Mouse (Mus musculus) right cerebral cortex, postnatal 4 days (tissue): ENCODE measurements at regions not wholly inside any gene's neighbourhood (a gene's known extent, or its start where the extent isn't known, plus 50 kb on each side); places are given as distances from the start of the nearest gene placed in this dataset.

Source experiments
- DNase-seq: peaks from one replicate; pipeline ENCODE4 v3.0.0-alpha.2; 2022

GRCm38 (mm10) chr7:70641217-70641616, 274.7 kb upstream of the Nr2f2 start:
- DNase-seq, result no peak

GRCm38 (mm10) chr7:70640574-70640973, 274.0 kb upstream of the Nr2f2 start:
- DNase-seq, result no peak

GRCm38 (mm10) chr7:70638161-70638560, 271.6 kb upstream of the Nr2f2 start:
- DNase-seq, result no peak

GRCm38 (mm10) chr7:70634016-70634415, 267.5 kb upstream of the Nr2f2 start:
- no peak for DNase-seq

GRCm38 (mm10) chr7:70633577-70633976, 267.0 kb upstream of the Nr2f2 start:
- no peak for DNase-seq

- no peak for DNase-seq
These were observed 259.2 kb upstream of the Nr2f2 start for GRCm38 (mm10) chr7:70625643-70626231.

- peak; percentile 59 for DNase-seq
These were observed 258.4 kb upstream of the Nr2f2 start for GRCm38 (mm10) chr7:70624727-70625642.

GRCm38 (mm10) chr7:70624031-70624726, 257.6 kb upstream of the Nr2f2 start:
- DNase-seq, result peak; percentile 13

GRCm38 (mm10) chr7:70619400-70619799, 252.9 kb upstream of the Nr2f2 start:
- no peak for DNase-seq

- no peak for DNase-seq
These were observed 251.7 kb upstream of the Nr2f2 start for GRCm38 (mm10) chr7:70618270-70618669.

- no peak for DNase-seq
These were observed 240.0 kb upstream of the Nr2f2 start for GRCm38 (mm10) chr7:70606511-70606910.

GRCm38 (mm10) chr7:70604471-70605174, 238.1 kb upstream of the Nr2f2 start:
- no peak for DNase-seq

- no peak for DNase-seq
These were observed 226.5 kb upstream of the Nr2f2 start for GRCm38 (mm10) chr7:70593027-70593426.

GRCm38 (mm10) chr7:70591361-70592256, 225.1 kb upstream of the Nr2f2 start:
- DNase-seq, result no peak

- DNase-seq, result no peak
These were observed 223.2 kb upstream of the Nr2f2 start for GRCm38 (mm10) chr7:70589713-70590112.

- DNase-seq, result no peak
These were observed 221.5 kb upstream of the Nr2f2 start for GRCm38 (mm10) chr7:70588061-70588460.

GRCm38 (mm10) chr7:70584480-70584879, 217.9 kb upstream of the Nr2f2 start:
- DNase-seq, result no peak

GRCm38 (mm10) chr7:70576112-70576910, 209.8 kb upstream of the Nr2f2 start:
- DNase-seq, result peak; percentile 10

- no peak for DNase-seq
These were observed 209.1 kb upstream of the Nr2f2 start for GRCm38 (mm10) chr7:70575614-70576013.

GRCm38 (mm10) chr7:70574194-70574593, 207.7 kb upstream of the Nr2f2 start:
- no peak for DNase-seq

- no peak for DNase-seq
These were observed 198.5 kb upstream of the Nr2f2 start for GRCm38 (mm10) chr7:70565034-70565433.
